Mouse (Mus musculus) urinary bladder, adult 2 months (tissue): ENCODE measurements around the gene Cenpj. TPM values are rescaled to one million over a fixed set of nuclear protein-coding genes. Genes with fewer than 3 reads are reported as not detected.

Experiments
- DNase-seq: peaks from one replicate; pipeline ENCODE4 v3.0.0; 2022; ENCODE audit warnings: low spot score
- polyA plus RNA-seq: library from polyadenylated mRNA; depleted of rRNA; stranded (reverse); fragments of >200 nt; gene quantifications from 2 replicates; pipeline ENCODE4 v1.2.3, GENCODE M21; 2012; rRNA removed

The Cenpj gene
- polyA plus RNA-seq, 1 experiment = 3.6 TPM

DNA sequence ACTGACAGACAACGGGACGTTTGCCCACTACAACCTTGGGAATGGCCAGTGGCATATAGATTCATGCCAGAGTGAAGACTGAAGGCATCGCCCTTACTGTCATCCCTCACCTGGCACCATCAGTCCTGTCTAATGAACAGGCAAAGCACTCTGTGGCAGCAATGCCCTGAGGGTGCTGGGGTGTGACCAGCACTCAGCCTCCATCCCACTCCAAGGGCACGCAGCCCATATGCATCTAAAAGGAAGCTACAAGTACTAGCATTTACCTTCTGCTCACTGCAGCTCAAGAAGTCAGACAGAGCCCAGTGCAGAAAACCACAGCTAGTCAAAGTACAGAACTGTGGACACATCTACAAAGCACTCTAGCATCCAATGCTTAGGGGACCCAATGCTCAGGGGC, 29.7 kb downstream of the Cenpj start:
- no peak for DNase-seq

DNA sequence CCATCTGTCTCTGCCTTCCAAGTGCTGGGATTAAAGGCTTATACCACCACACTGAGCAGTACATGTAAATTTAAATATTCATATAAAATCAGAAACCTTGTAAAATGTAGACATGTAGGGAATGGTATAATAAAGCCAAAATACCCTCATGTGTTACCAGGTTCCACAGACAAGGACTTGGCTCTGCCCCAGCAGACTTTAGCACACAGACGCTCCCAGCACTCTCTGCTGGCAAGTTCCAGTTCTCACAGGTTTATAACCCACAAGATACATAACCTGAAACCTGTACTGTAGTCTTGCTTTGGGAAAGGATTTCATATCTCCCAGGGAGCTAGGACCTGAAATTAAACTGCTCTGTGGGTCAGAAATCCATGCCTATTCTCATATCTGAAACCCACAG, 30.3 kb downstream of the Cenpj start:
- DNase-seq = no peak

DNA sequence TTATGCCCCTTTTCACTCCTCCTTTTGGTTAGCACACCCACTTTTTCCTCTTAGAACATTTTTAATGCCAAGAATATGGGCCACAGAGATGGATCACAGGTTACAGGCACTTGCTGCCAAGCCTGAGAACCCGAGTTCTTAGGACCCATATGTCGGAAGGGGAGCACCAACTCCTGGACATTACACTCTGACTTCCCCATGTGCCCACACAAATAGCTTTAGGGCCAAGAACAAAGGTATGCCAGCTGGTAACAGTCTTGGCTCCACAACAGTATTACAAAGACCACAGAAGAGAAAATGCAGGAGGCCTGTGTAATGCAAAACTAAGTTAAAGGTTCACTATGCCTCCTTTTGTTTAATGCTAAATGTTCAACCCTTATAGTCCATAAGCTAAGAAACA, 44.4 kb downstream of the Cenpj start:
- no peak for DNase-seq

DNA sequence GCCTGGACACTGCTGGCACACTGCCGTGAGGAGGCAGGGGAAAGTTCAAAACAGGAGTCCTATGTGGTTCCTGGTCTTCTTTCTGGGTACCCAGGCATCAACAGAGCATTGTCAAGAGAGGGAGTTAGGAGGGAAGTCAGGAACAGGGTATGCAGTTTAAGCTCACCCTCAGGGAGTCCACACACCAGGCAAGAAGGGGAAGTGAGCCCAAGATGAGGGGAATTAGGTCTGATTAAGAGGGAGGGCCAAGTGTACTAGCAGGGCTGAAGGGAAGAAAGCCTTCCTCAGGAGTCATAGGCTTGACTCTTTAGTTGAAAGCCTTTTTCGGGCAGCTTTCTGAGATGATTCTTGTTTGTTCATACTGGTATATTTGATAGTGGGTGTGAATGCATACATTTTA, 60.5 kb downstream of the Cenpj start:
- DNase-seq = no peak

DNA sequence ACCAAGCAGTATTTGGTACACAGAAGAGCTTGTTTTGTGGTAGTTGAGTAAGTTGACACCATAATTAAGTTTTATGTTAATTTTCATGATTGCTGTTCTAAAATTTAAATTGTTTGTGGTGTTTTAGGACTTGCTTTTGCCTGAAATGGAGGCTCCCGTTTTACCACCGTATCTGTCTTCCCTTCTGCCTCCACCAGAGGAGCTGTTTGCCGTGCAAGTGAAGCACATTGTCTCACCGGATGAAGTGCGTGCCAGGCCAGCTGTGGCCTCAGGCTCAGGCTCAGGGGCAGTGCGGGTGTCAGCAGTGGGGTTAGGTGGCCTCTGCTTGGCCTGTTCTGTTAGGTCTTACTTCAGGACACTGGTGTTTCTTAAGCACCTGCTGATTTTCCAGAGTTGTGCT, 63.1 kb downstream of the Cenpj start:
- no peak for DNase-seq

DNA sequence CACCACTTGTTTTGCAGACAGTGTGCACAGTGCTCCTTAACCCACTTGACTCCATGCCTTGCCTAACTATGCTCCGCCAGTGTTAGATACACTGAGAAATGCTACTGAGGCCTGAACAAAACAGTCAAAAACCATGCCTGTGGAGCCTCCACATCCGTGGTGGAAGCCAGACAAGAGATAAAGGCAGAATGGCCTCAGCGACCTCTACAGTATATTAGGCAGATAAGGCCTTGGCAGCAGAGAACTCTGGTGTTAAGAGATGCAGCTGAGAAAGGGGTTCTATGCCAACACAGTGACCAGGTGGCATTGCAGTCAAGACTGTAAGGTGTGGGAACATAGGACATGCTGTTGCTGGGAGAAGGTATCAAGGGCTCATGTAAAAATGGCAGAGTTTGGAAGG, 68.5 kb downstream of the Cenpj start:
- no peak for DNase-seq

DNA sequence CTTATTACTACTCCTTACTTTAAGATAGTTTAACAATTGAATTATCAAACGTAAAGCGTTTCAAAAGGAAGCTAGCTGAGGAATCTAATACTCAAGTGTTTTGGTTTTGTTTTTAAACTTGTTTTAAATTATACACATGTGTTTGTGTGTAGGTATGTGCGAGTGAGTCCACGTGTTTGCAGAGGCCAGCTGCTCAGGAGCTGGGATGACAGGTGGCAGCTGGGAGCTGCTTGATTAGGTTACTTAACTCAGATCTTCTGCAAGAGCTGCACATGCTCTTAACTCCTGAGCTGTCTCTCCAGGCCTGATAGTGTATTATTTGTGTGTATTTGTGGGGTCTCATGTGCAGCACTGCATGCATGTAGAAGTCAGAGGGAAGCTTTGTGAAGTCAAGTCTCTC, 72.8 kb downstream of the Cenpj start:
- DNase-seq = no peak

DNA sequence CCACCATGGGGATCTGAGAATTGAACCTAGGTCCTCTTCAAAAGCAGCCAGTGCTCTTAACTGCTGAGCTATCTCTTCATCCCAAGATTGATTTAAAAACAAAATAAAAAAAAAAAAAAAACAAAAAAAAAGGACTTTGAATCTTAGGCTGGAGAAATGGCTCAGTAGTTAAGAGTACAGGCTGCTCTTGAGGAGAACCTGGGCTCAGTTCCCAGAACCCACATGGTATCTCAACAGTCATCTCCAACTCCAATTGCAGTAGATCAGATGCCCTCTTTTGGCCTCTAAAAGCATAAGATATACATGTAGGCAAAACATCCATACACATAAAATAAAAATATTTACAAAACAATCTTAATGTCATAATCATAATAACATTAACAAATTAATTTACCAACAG, 85.4 kb downstream of the Cenpj start:
- DNase-seq = no peak

Other genes with a start within 250 kb of the Cenpj start
- gene Atp12a, start 210.4 kb downstream of the Cenpj start, polyA plus RNA-seq = 0.04 and 0.25 TPM in 2 replicates
- gene Rnf17, start 172.8 kb downstream of the Cenpj start, polyA plus RNA-seq = 0.58 and 0.75 TPM in 2 replicates
- gene Parp4, start 194 bp upstream of the Cenpj start, polyA plus RNA-seq = 28.0 and 36.2 TPM in 2 replicates
- gene Mphosph8, start 92.8 kb upstream of the Cenpj start, polyA plus RNA-seq = 18.1 and 19.3 TPM in 2 replicates
- 15.6 and 19.8 TPM in 2 replicates for gene Pspc1, start 202.9 kb upstream of the Cenpj start, polyA plus RNA-seq
- gene Zmym5, start 236.3 kb upstream of the Cenpj start, polyA plus RNA-seq = 37.0 and 38.2 TPM in 2 replicates